In the genomic region with DNA sequence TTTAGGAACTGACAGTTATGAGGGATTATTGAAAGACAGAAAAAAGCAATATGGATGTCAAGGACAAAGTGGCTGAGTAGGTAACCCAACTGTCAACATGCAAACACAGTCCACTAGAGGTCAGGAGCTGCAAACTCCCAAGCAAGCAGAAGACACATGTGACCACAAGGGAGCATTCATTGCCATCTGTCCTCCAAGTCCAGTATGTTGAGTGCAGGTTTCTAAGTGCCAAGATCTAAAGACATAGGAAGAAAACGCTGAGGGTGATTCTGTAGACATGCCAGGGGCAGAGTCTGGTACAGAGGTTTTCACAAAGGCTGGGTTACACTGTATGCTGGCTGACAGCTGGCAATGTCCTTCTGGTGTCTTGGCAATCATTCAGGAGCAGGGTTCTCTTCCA, we compare ENCODE assay signal across 12 mouse cellular contexts. TPM values are rescaled to one million over a fixed set of nuclear protein-coding genes. Genes with fewer than 3 reads are reported as not detected.
DNase-seq lines count a peak whose midpoint lies in the region; ATAC-seq and TF ChIP-seq lines count a peak whose summit lies in the region.
"Had no signal": no experiment of that assay in that cellular context is flagged by ENCODE, and none has a peak within 500 bp of the region (broad histone marks: within the 10 kb centered on the region; RNA-seq: fewer than 3 reads in every experiment).

No protein-coding gene starts in this region.

- TF ChIP-seq POLR2A in liver, adult 2 months (IDR thresholded peaks at IDR 0.05; ENCODE audit: extremely low read depth, insufficient read depth, low read length), result no peak

- peak; percentile 65 for TF ChIP-seq CTCF in liver, adult 2 months (IDR thresholded peaks at IDR 0.05; ENCODE audit: low read depth, low read length)

- DNase-seq in cerebellum, postnatal 14 days, result peak; percentile 30 to 32
- DNase-seq in cerebellum, adult 9-11 months, result no peak
- peak; percentile 72 for DNase-seq in liver, adult 2 months (ENCODE audit: extremely low read depth, low read depth, low spot score)
- no peak for DNase-seq in frontal cortex, postnatal 10 days (ENCODE audit: low spot score in 2 of 2)
- DNase-seq in gastrocnemius, postnatal 36 days, result no peak
- DNase-seq: adrenal gland, postnatal 25 days; layer of hippocampus, postnatal 36 days had no signal

- H3K4me3 ChIP-seq in liver, adult 2 months (ENCODE audit: insufficient read depth, low read depth, low read length), result no peak overlapping the region
- no peak overlapping the region for H3K4me3 ChIP-seq in liver, embryonic 12.5 days
- H3K4me3 ChIP-seq in hindbrain, embryonic 15.5 days, result no peak overlapping the region
- H3K4me3 ChIP-seq: heart, embryonic 15.5 days had no signal

- H3K4me2 ChIP-seq in liver, embryonic 12.5 days, result no peak overlapping the region
- no peak overlapping the region for H3K4me2 ChIP-seq in hindbrain, embryonic 15.5 days
- H3K4me2 ChIP-seq: heart, embryonic 15.5 days had no signal

- H3K27ac ChIP-seq in liver, adult 2 months (replicated peaks; ENCODE audit: insufficient read depth, low read depth, low read length), result no peak overlapping the region
- H3K27ac ChIP-seq in liver, embryonic 12.5 days, result no peak overlapping the region
- H3K27ac ChIP-seq in hindbrain, embryonic 15.5 days (replicated peaks), result no peak overlapping the region
- H3K27ac ChIP-seq: heart, embryonic 15.5 days had no signal

- no peaks in the 10 kb centered on the region for H3K4me1 ChIP-seq in liver, adult 2 months (ENCODE audit: control insufficient read depth, insufficient read depth, low read length)
- no peaks in the 10 kb centered on the region for H3K4me1 ChIP-seq in liver, embryonic 12.5 days
- no peaks in the 10 kb centered on the region for H3K4me1 ChIP-seq in hindbrain, embryonic 15.5 days (replicated peaks)
- H3K4me1 ChIP-seq: heart, embryonic 15.5 days had no signal

- no peaks in the 10 kb centered on the region for H3K9me3 ChIP-seq in liver, embryonic 12.5 days (replicated peaks)
- no peaks in the 10 kb centered on the region for H3K9me3 ChIP-seq in hindbrain, embryonic 15.5 days
- H3K9me3 ChIP-seq: heart, embryonic 15.5 days had no signal

- H3K36me3 ChIP-seq in liver, adult 2 months (ENCODE audit: control insufficient read depth, insufficient read depth, low read length), result no peaks in the 10 kb centered on the region
- H3K36me3 ChIP-seq in liver, embryonic 12.5 days, result no peaks in the 10 kb centered on the region
- no peaks in the 10 kb centered on the region for H3K36me3 ChIP-seq in hindbrain, embryonic 15.5 days
- H3K36me3 ChIP-seq: heart, embryonic 15.5 days had no signal

- no peak overlapping the region for H3K9ac ChIP-seq in liver, adult 2 months (ENCODE audit: low read depth, low read length)
- H3K9ac ChIP-seq in liver, embryonic 12.5 days, result no peak overlapping the region
- no peak overlapping the region for H3K9ac ChIP-seq in hindbrain, embryonic 15.5 days
- H3K9ac ChIP-seq: heart, embryonic 15.5 days had no signal

- ATAC-seq in liver, embryonic 12.5 days, result no peak
- peak; percentile 39 for ATAC-seq in CD4-positive, CD25-positive, alpha-beta regulatory T cell, adult 4 months
- ATAC-seq in hindbrain, embryonic 15.5 days (ENCODE audit: low FRiP score, low read depth), result peak; percentile 78

- WGBS in liver, adult 2 months, result 36% methylated on average over 1 of the region's 1 CpGs
- WGBS in liver, embryonic 12.5 days (ENCODE audit: insufficient replicate concordance), result 30% methylated on average over 1 of the region's 1 CpGs
- 42% methylated on average over 1 of the region's 1 CpGs for WGBS in hindbrain, embryonic 15.5 days

- no peaks in the 10 kb centered on the region for H3K79me2 ChIP-seq in liver, adult 2 months (ENCODE audit: control insufficient read depth, insufficient read depth, low read length)

- intact Hi-C loops in gastrocnemius, postnatal 36 days (cut with DNase I), result loop anchor here (5.0 kb wide), 2 partner anchors 165 to 195 kb away; a partner anchor contains a TSS

- H3K27me3 ChIP-seq in liver, adult 2 months (ENCODE audit: control insufficient read depth, insufficient read depth, low read length), result no peaks in the 10 kb centered on the region
- no peaks in the 10 kb centered on the region for H3K27me3 ChIP-seq in liver, embryonic 12.5 days (replicated peaks)
- H3K27me3 ChIP-seq in hindbrain, embryonic 15.5 days, result no peaks in the 10 kb centered on the region
- H3K27me3 ChIP-seq: heart, embryonic 15.5 days had no signal

RNA-seq across cellular contexts. Expression of a gene that starts 9.8 kb away (rescaled TPM):
- not detected in 2 replicates for total RNA-seq in liver, adult 2 months (2014; rRNA removed)
- not detected in 2 replicates for polyA plus RNA-seq in liver, adult 2 months (2012; rRNA removed)
- polyA plus RNA-seq in liver, embryonic 12.5 days (2016; fragmentation: Nextera tagmentation; extraction: Ambion mirVana), result not detected in 2 replicates
- not detected for polyA plus RNA-seq in CD4-positive, CD25-positive, alpha-beta regulatory T cell, adult 4 months (2017; shearing (Covaris generic))
- polyA plus RNA-seq in hindbrain, embryonic 15.5 days (2015; fragmentation: Nextera tagmentation; extraction: Ambion mirVana), result not detected in 2 replicates
- not detected for total RNA-seq in gastrocnemius, postnatal 36 days (2021)
- total RNA-seq: adrenal gland, postnatal 25 days; layer of hippocampus, postnatal 36 days; monocyte, adult 5-6 weeks had no signal
- polyA plus RNA-seq: heart, embryonic 15.5 days had no signal

RNA-seq across cellular contexts. Expression of a gene that starts 14.0 kb away (rescaled TPM):
- not detected in 2 replicates for total RNA-seq in liver, adult 2 months (2014; rRNA removed)
- not detected in 2 replicates for polyA plus RNA-seq in liver, adult 2 months (2012; rRNA removed)
- polyA plus RNA-seq in liver, embryonic 12.5 days (2016; fragmentation: Nextera tagmentation; extraction: Ambion mirVana), result not detected in 2 replicates
- polyA plus RNA-seq in CD4-positive, CD25-positive, alpha-beta regulatory T cell, adult 4 months (2017; shearing (Covaris generic)), result not detected
- not detected in 2 replicates for polyA plus RNA-seq in hindbrain, embryonic 15.5 days (2015; fragmentation: Nextera tagmentation; extraction: Ambion mirVana)
- total RNA-seq in gastrocnemius, postnatal 36 days (2021), result not detected
- total RNA-seq: adrenal gland, postnatal 25 days; layer of hippocampus, postnatal 36 days; monocyte, adult 5-6 weeks had no signal
- polyA plus RNA-seq: heart, embryonic 15.5 days had no signal

RNA-seq across cellular contexts. Expression of a gene that starts 30.0 kb away (rescaled TPM):
- not detected in 2 replicates for total RNA-seq in liver, adult 2 months (2014; rRNA removed)
- polyA plus RNA-seq in liver, adult 2 months (2012; rRNA removed), result not detected in 2 replicates
- polyA plus RNA-seq in liver, embryonic 12.5 days (2016; fragmentation: Nextera tagmentation; extraction: Ambion mirVana), result not detected in 2 replicates
- not detected for polyA plus RNA-seq in CD4-positive, CD25-positive, alpha-beta regulatory T cell, adult 4 months (2017; shearing (Covaris generic))
- polyA plus RNA-seq in hindbrain, embryonic 15.5 days (2015; fragmentation: Nextera tagmentation; extraction: Ambion mirVana), result not detected in 2 replicates
- total RNA-seq in gastrocnemius, postnatal 36 days (2021), result under 1 TPM in 1 of 2 experiments, not detected in 1; 0.49 TPM
- total RNA-seq: adrenal gland, postnatal 25 days; layer of hippocampus, postnatal 36 days; monocyte, adult 5-6 weeks had no signal
- polyA plus RNA-seq: heart, embryonic 15.5 days had no signal

RNA-seq across cellular contexts. Expression of a gene that starts 45.3 kb away (rescaled TPM):
- not detected in 2 replicates for total RNA-seq in liver, adult 2 months (2014; rRNA removed)
- not detected in 2 replicates for polyA plus RNA-seq in liver, adult 2 months (2012; rRNA removed)
- polyA plus RNA-seq in liver, embryonic 12.5 days (2016; fragmentation: Nextera tagmentation; extraction: Ambion mirVana), result not detected in 2 replicates
- not detected for polyA plus RNA-seq in CD4-positive, CD25-positive, alpha-beta regulatory T cell, adult 4 months (2017; shearing (Covaris generic))
- polyA plus RNA-seq in hindbrain, embryonic 15.5 days (2015; fragmentation: Nextera tagmentation; extraction: Ambion mirVana), result not detected in 2 replicates
- not detected for total RNA-seq in gastrocnemius, postnatal 36 days (2021)
- total RNA-seq: adrenal gland, postnatal 25 days; layer of hippocampus, postnatal 36 days; monocyte, adult 5-6 weeks had no signal
- polyA plus RNA-seq: heart, embryonic 15.5 days had no signal

RNA-seq across cellular contexts. Expression of a gene that starts 50.3 kb away (rescaled TPM):
- total RNA-seq in liver, adult 2 months (2014; rRNA removed), result not detected in 2 replicates
- not detected in 2 replicates for polyA plus RNA-seq in liver, adult 2 months (2012; rRNA removed)
- polyA plus RNA-seq in liver, embryonic 12.5 days (2016; fragmentation: Nextera tagmentation; extraction: Ambion mirVana), result not detected in 2 replicates
- not detected for polyA plus RNA-seq in CD4-positive, CD25-positive, alpha-beta regulatory T cell, adult 4 months (2017; shearing (Covaris generic))
- polyA plus RNA-seq in hindbrain, embryonic 15.5 days (2015; fragmentation: Nextera tagmentation; extraction: Ambion mirVana), result not detected in 2 replicates
- not detected for total RNA-seq in gastrocnemius, postnatal 36 days (2021)
- total RNA-seq: adrenal gland, postnatal 25 days; layer of hippocampus, postnatal 36 days; monocyte, adult 5-6 weeks had no signal
- polyA plus RNA-seq: heart, embryonic 15.5 days had no signal

Comparison
In these comparisons a context has a peak if more than half of its experiments do, and no peak if none do; other contexts are left out.
1. DNase-seq: peak in cerebellum, postnatal 14 days (2 of 2) and liver, adult 2 months (single experiment); none in cerebellum, adult 9-11 months (single experiment), frontal cortex, postnatal 10 days (0 of 2) and gastrocnemius, postnatal 36 days (0 of 2).